Mouse (Mus musculus) G1E (cell line): ENCODE results near the gene Ptgds. TPM values are rescaled to one million over a fixed set of nuclear protein-coding genes. Genes with fewer than 3 reads are reported as not detected.

Source experiments
- ATAC-seq: 2 replicates; pipeline ENCODE4 v1.8.0; 2016; ENCODE audit warnings: mild to moderate bottlenecking; ENCODE audit not compliant: insufficient number of reproducible peaks, poor library complexity, low FRiP score, severe bottlenecking; ENCODE audit errors: extremely low read depth
- DNase-seq: peaks from one replicate; pipeline ENCODE4 v3.0.0; 2012; ENCODE audit warnings: low spot score
- H3K27me3 ChIP-seq: 2 replicates; pipeline ENCODE4 v1.6.1; 2012; ENCODE audit warnings: mild to moderate bottlenecking, low read length, inconsistent platforms; ENCODE audit not compliant: insufficient read depth
- H3K36me3 ChIP-seq: replicated peaks from 2 replicates; pipeline ENCODE3; 2012; ENCODE audit warnings: mild to moderate bottlenecking, inconsistent platforms
- H3K4me1 ChIP-seq: 2 replicates; pipeline ENCODE4 v1.6.1; 2012; ENCODE audit warnings: low read depth, low read length, inconsistent platforms, mixed read lengths; ENCODE audit not compliant: insufficient read depth
- H3K4me3 ChIP-seq: 2 replicates; pipeline ENCODE4 v1.5.1; 2012; ENCODE audit warnings: low read depth, mild to moderate bottlenecking, inconsistent platforms, low read length, moderate library complexity, mixed read lengths
- H3K9me3 ChIP-seq: replicated peaks from 2 replicates; pipeline ENCODE4 v1.6.1; 2012; ENCODE audit warnings: inconsistent platforms
- CTCF ChIP-seq: IDR thresholded peaks from 2 replicates; pipeline ENCODE4 v1.5.1; 2012; ENCODE audit warnings: low read depth, low read length, inconsistent platforms, mixed read lengths
- GATA1 ChIP-seq: IDR thresholded peaks from 2 replicates; pipeline ENCODE4 v1.6.1; 2012; ENCODE audit warnings: borderline replicate concordance, low read length, inconsistent platforms, mixed read lengths
- GATA2 ChIP-seq: IDR thresholded peaks from 2 replicates; pipeline ENCODE4 v1.6.1; 2012; ENCODE audit warnings: low read depth, low read length, inconsistent platforms, borderline replicate concordance
- POLR2AphosphoS5 ChIP-seq: IDR thresholded peaks from 2 replicates; pipeline ENCODE4 v1.6.1; 2012; ENCODE audit warnings: low read depth, low read length, inconsistent platforms; ENCODE audit not compliant: insufficient replicate concordance
- TAL1 ChIP-seq: conservative IDR thresholded peaks from 2 replicates; pipeline ENCODE4 v1.6.1; 2012; ENCODE audit warnings: low read depth, low read length, inconsistent platforms, mixed read lengths
- polyA plus RNA-seq: library from polyadenylated mRNA; stranded (reverse); fragments of >175 nt; gene quantifications from 2 replicates; pipeline ENCODE4 v1.2.3, GENCODE M21; 2012
- total RNA-seq, 2 experiments: library from RNA; stranded (forward) in 1 of 2; stranded (reverse) in 1 of 2; fragments of 200-1000 nt in 1 of 2; fragments of >200 nt in 1 of 2; fragmentation: Nextera tagmentation in 1 of 2; gene quantifications; 2 replicates each; pipeline ENCODE4 v1.2.3; 2014 to 2017

Gene Ptgds
- total and polyA plus RNA-seq, 3 experiments, result 0.44 TPM; not detected in 2

DNA sequence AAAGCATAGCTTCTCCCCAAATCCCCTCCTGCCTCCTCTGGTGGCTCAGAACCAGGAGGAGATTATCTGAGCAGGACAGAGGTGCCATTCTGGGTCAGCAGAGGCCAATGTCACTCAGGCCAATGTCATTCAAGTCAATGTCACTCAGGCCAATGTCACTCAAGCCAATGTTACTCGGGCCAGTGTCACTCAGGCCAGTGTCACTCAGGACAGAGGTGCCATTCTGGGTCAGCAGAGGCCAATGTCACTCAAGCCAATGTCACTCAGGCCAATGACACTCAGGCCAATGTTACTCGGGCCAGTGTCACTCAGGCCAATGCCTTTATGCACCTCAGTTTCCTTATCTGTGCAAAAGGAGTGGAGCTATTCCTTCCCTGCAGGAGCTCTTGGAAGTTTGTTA lies 2.7 kb upstream of the Ptgds start:
- H3K4me1 ChIP-seq, result no peaks in the 10 kb centered on the region
- ATAC-seq (no peak), DNase-seq (no peak)
- TF ChIP-seq GATA2, result no peak
- no peak for TF ChIP-seq CTCF
- TF ChIP-seq POLR2AphosphoS5, result no peak
- no peak for TF ChIP-seq TAL1
- no peak for TF ChIP-seq GATA1
- no peak overlapping the region for H3K4me3 ChIP-seq
- H3K9me3 ChIP-seq, result no peaks in the 10 kb centered on the region
- H3K27me3 ChIP-seq, result peaks cover 75% of the 10 kb centered on the region
- H3K36me3 ChIP-seq, result no peaks in the 10 kb centered on the region

DNA sequence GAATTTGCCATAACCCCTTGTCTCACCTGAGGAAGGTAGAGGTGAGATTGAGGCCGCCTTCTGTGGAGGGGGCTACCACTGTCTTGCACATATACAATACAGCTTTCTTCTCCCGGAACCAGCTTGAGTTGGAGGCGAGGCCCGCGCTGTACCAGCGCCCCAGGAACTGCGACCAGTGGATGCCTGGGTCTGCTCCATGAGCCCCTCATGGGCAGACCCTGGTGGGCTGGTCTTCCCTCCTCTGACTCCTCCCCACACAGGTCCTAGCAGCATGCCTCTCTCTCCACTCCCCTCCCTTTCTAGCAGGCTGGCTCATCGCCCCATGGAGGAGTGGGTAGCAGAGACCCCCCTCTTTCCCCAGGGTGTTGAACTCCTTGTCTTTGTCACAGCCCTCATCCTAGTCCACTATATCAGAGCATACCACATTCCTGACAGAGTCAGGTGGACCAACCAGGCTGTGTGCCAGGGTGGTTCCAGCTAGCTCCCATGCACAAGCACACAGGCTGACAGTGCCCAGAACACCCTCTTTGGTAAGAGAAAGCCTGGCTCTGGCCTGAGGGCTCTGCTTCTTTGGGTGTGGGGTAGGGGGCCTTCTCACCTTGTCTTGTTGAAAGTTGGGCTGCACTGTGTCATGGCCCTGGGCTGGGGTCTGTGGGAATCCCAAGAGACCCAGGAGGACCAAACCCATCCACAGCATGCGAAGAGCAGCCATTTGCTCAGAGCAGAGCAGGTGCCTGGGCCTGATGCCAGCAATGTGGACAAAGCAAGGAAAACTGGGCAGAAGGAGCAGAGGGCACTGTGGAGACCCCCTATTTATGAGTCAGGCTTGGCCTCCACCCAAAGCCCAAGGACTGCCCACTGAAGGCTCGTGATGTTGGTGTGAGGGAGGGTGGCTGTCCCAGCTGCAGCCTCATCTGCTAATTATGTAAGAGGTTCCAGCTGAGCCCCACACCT lies 607 bp downstream of the Ptgds start:
- H3K4me1 ChIP-seq, result peaks cover 15% of the 10 kb centered on the region
- peaks cover 61% of the 10 kb centered on the region for H3K27me3 ChIP-seq
- no peak overlapping the region for H3K4me3 ChIP-seq
- DNase-seq (no peak), ATAC-seq (no peak)
- H3K36me3 ChIP-seq, result no peaks in the 10 kb centered on the region
- TF ChIP-seq TAL1, result no peak
- no peak for TF ChIP-seq CTCF
- no peak for TF ChIP-seq GATA2
- TF ChIP-seq POLR2AphosphoS5, result no peak
- no peak for TF ChIP-seq GATA1
- H3K9me3 ChIP-seq, result no peaks in the 10 kb centered on the region

DNA sequence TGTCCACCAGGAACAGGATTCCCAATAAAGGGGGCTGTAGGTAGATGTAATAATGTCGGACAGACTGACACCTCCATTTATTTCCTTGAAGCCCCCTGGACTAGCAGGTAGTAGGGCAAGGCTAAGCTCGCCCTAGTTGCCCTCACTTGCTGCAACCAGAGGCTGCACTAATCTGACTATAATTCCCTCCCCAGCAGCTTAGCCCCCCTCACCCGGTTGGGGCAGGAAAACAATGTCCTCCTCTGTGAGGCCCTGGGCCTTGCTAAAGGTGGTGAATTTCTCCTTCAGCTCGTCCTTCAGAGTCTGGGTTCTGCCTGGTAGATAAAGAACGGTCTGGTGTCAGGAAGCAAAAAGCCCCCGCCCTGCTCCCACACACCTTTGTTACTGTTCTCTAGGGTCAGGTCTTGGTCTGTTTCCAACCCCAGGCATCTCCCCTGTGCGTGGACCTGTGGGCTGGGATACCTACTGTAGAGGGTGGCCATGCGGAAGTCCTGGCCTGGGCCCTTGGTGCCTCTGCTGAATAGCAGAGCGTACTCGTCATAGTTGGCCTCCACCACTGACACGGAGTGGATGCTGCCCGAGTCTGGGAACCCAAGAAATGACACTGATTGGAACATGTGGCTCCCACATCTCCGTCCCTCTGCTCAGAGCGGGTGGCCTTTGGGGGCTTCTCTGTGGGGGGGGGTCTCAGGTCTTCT lies 2.1 kb downstream of the Ptgds start:
- ATAC-seq (no peak), DNase-seq (no peak)
- Histone ChIP-seq H3K36me3 (no peaks in the 10 kb centered on the region), H3K4me3 (no peak overlapping the region), H3K9me3 (no peaks in the 10 kb centered on the region), H3K4me1 (peaks cover 15% of the 10 kb centered on the region), H3K27me3 (peaks cover 47% of the 10 kb centered on the region)
- no peak for TF ChIP-seq GATA2
- no peak for TF ChIP-seq CTCF
- no peak for TF ChIP-seq GATA1
- no peak for TF ChIP-seq POLR2AphosphoS5
- no peak for TF ChIP-seq TAL1

DNA sequence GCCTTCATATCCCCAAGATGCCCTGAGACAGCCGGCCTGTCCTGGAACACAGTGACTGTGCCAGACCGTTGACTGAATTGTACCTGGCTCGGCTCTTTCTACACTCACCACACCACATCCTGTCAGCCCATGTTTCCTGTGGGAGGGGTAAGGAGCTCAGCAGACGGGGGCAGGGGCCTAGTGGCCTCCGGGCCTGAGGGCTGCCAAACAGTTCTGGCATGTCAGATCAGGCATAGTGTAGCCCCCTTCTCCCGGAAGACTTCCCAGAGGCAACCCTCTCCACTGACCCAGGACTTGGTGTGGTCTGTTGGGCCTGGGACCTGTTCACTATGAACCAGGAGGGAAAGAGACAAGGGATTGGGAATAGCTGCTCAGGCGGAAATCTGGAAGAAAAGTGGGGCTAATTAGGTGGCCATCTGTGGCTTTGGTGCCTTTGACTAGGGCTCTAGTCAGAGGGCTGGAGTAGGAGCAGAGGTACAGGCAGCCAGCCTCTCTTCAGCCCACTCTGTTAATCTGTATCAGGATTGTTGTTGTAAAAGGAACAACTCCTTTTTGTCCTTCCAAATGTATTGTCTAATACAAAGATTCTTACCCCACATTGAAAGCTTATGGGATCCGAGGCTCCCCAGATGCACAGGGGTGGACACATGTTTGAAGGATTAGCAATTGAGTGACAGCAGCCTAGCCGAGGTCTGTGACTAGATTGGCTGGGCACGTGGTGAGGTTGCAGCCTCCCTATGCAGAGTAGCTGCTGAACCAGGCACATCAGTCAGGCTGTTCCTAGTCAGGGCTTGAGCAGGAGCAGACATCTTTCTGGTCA lies 3.8 kb downstream of the Ptgds start:
- DNase-seq, result peak; percentile 71
- H3K4me3 ChIP-seq, result no peak overlapping the region; the same call in 1 of the 2 replicates

DNA sequence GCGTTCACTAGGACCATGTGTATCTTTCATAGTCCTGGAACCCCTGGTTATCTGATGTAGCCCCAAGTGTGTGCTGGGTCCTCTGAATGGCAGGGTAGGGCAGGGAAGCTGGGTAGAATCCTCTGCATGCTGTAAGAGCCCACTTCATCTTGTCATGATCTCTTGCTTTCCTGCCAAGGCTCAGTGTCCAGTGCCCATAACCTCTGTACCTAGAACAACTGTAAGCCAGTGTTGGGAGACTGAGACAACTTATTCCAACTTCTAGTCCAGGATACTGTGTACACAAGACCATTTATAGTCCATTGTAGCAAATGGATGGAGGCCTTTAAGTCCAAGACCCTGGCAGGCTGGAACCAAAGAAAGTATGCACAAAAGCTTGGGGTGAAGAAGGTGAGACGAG lies 4.6 kb downstream of the Ptgds start:
- H3K4me3 ChIP-seq, result no peak overlapping the region; the same call in 1 of the 2 replicates
- DNase-seq, result no peak
- peaks cover 31% of the 10 kb centered on the region for H3K4me1 ChIP-seq

More for the DNA sequence above, 3.8 kb downstream of the Ptgds start:
- H3K4me1 ChIP-seq, result peaks cover 24% of the 10 kb centered on the region
- TF ChIP-seq POLR2AphosphoS5 (no peak), GATA2 (no peak), TAL1 (no peak), CTCF (no peak), GATA1 (no peak)
- ATAC-seq, result no peak
- H3K27me3 ChIP-seq, result peaks cover 34% of the 10 kb centered on the region
- no peaks in the 10 kb centered on the region for H3K36me3 ChIP-seq
- no peaks in the 10 kb centered on the region for H3K9me3 ChIP-seq

More for the DNA sequence above, 4.6 kb downstream of the Ptgds start:
- no peaks in the 10 kb centered on the region for H3K36me3 ChIP-seq
- peaks cover 31% of the 10 kb centered on the region for H3K27me3 ChIP-seq
- ATAC-seq, result no peak
- no peaks in the 10 kb centered on the region for H3K9me3 ChIP-seq
- no peak for TF ChIP-seq CTCF
- no peak for TF ChIP-seq GATA2
- no peak for TF ChIP-seq GATA1
- TF ChIP-seq POLR2AphosphoS5, result no peak
- no peak for TF ChIP-seq TAL1
